Mouse (Mus musculus) thymus, postnatal 36 days (tissue): ENCODE measurements around the gene Dlx1.
A peak's percentile ranks its signal among the peaks of the same experiment; 100 is the strongest.

Experiments used
- DNase-seq, 2 experiments: peaks; one replicate each; pipeline ENCODE4 v3.0.0; 2022; ENCODE audit warnings: mixed read lengths in 2 of 2

Gene Dlx1

DNA sequence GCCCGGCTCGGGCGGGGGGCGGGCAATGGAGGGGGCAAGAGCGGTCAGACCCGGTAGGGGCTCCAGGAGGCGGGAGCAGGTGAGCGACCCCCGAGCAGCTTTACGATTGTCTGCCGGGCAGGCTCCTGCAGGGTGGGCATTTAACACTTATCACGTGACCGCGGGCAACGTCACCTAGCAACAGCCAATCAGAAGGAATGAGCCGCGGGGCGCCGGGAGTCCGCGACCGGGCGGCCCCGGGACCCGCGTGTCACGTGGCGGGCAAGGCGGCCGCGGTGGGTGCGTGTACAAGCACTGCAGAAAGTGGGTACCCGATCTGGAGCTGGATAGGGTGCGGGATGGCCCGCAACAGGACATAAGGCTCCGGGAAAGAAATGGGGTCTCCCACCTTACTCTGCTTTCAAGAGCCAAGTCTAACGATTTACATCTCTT is 18.7 kb downstream of the Dlx1 start, which contains the start of gene Dlx2:
Gene Dlx2 (minus strand): TSS at position 115 of the 432 bp plus-strand sequence.
- peak; percentile 54 to 65 for DNase-seq

- DNase-seq: peak; percentile 74 to 77
Measured at GRCm38 (mm10) chr2:71547829-71548228, 19.9 kb downstream of the Dlx1 start.

DNA sequence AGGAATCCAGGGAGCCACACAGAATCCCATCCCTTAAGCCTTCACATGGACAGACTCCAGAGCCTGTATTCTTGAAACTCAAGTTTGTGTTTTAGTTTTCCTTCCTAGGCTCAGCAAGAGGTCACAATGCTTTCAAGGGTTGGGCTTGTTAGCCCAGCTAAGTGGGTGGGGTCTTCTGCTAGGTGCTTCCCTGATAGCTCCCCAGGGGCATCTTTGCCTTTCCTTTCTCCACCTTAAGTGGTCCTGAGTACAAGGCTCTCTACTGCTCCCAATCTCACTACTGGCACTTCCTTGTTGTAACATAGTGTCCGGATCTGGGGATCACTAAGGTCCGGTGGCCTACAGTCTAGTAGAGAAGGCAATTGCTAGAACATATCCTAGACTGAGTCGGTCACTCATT is 22.4 kb downstream of the Dlx1 start:
- no peak for DNase-seq

DNA sequence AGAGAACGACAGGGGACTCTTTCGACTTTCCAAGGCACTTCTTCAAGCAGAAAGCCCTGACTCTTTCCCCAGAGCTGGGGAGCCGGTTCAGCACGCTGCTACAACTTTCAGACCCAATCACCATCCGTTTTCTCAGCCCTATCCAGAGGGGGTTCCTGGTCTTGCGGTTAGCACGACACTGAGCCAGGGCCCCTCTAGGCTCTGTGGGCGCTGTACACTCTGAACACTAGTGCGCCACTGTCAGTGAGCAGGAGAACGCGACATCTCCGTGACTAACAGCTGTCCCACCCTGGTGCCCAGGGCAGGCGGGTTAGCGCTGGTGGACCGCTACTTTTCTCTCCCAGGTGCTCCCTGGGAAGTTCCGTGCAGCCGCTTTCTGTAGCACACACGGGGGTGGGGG is 23.8 kb downstream of the Dlx1 start:
- no peak for DNase-seq

GRCm38 (mm10) chr2:71556071-71556470 is 28.2 kb downstream of the Dlx1 start:
- DNase-seq: no peak

DNA sequence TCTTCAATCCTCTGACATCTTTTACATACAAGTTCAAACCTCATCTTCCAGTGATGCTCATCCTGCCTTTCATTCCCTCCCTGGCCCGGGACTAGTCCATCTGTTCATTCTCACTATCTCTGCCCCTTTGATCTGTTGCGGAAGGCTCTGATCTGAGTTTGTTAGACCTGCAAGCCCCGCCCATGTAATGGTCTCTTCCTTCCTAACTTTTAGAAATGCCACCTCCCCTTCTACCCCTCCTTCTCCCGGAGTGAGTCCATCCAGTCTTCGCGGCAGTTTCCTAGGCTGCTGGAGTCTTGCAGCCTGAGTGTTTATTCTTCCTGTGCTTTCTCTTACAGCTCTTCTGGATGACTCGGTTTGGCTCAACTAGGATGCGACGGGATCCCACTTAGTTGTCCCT is 38.6 kb downstream of the Dlx1 start:
- no peak for DNase-seq

GRCm38 (mm10) chr2:71573736-71574135 is 45.8 kb downstream of the Dlx1 start:
- DNase-seq: no peak

GRCm38 (mm10) chr2:71577059-71577458 is 49.1 kb downstream of the Dlx1 start:
- no peak for DNase-seq

GRCm38 (mm10) chr2:71580632-71581466 is 52.9 kb downstream of the Dlx1 start:
- DNase-seq: peak; percentile 66 to 72

DNA sequence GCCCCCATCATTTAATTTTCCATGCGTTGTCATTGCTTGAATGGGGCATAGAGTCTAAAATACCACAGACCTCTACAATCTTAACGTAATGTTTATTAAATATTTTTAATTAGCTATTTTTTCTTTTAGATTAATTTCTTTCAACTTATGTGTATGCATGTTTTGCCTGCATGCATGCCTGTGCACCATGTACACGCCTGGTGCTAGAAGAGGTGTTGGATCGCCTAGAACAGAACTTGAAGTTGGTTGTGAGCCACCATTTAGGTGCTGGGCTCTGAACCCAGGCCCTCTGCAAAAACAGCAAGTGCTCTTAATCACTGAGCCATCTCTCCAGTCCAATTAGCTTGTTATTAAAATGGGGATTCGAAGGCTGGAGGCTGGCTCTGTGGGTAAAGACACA is 53.6 kb downstream of the Dlx1 start:
- DNase-seq: no peak
